Mouse (Mus musculus): ENCODE results near the gene Rapgef1. TPM values are rescaled to one million over a fixed set of nuclear protein-coding genes. Genes with fewer than 3 reads are reported as not detected.

Gene Rapgef1
- polyA plus RNA-seq, 1 experiment from 2014 or later: 13.4 TPM

DNA sequence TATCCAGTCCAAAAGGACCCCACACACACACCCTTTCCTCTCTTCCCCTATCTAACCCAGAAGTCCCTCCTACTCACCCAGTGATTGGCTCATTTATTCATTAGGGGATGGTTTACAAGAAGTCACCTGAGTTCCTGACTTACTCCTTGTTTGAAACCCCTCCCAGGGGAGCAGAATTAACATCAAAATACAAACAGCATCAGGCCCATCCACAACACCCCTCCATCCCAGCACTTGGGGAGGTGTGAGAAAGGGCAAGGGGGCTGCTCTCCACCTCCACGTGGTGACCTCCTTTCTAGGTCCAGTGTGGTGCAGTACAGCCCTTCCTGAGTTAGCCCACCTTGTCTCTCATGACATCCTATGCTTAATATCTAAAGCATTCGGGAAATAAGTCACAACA is 110.0 kb downstream of the Rapgef1 start:
- H3K4me1 ChIP-seq: no peaks in the 10 kb centered on the region
- 62% methylated on average over 2 of the region's 2 CpGs for WGBS
- no peak overlapping the region for H3K4me3 ChIP-seq
- no peak overlapping the region for H3K27ac ChIP-seq
- no peak for DNase-seq (ENCODE audit: low spot score)
- H3K9me3 ChIP-seq: no peaks in the 10 kb centered on the region
- no peaks in the 10 kb centered on the region for H3K27me3 ChIP-seq (ENCODE audit: insufficient read depth, poor library complexity, severe bottlenecking)
- H3K36me3 ChIP-seq: peaks cover 93% of the 10 kb centered on the region

DNA sequence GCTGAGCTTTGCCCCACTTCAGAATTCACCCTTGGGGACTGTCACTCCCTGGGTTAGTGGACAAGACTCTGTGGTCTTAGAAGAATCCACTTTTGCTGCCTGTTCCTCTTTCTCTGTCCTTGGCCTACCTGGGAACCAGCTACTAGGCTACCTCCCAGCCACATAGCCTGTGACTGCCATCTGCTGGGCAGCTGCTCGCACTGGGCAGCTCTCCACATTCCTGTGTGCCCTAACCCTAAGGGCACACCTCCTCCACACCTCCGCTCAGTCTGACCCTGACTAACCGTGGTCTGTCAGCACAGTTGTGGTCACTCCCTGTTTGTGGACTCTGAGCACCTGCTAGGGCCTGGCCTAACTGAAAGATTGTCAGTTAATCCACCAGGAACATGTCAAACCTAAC is 112.0 kb downstream of the Rapgef1 start:
- no peaks in the 10 kb centered on the region for H3K4me1 ChIP-seq
- H3K27me3 ChIP-seq (ENCODE audit: insufficient read depth, poor library complexity, severe bottlenecking): no peaks in the 10 kb centered on the region
- H3K27ac ChIP-seq: no peak overlapping the region
- peaks cover 93% of the 10 kb centered on the region for H3K36me3 ChIP-seq
- no peak for DNase-seq (ENCODE audit: low spot score)
- no peak overlapping the region for H3K4me3 ChIP-seq
- WGBS: 60% methylated on average over 3 of the region's 3 CpGs
- H3K9me3 ChIP-seq: no peaks in the 10 kb centered on the region

DNA sequence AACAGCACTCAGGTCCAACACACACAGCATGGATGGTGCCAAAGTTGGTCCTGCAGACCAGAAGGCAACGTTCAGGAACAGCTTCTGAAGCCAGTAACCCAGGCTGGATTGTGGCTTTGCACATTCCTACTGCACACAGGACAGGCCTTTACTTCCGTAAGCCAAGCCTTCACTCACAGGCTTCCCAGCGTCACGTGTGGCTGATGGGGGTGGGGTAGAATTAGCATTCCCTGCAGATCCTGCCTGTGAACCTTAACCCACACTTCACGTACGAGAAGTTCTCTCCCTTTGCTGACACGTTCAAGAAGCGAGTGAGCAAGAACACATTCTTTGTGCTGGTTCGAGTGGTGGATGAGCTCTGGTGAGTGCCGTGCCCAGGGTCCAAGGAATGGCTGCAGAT is 113.0 kb downstream of the Rapgef1 start:
- H3K27me3 ChIP-seq (ENCODE audit: insufficient read depth, poor library complexity, severe bottlenecking): no peaks in the 10 kb centered on the region
- H3K36me3 ChIP-seq: peaks cover 93% of the 10 kb centered on the region
- DNase-seq (ENCODE audit: low spot score): no peak
- 80% methylated on average over 10 of the region's 10 CpGs for WGBS
- peaks cover 9% of the 10 kb centered on the region for H3K4me1 ChIP-seq
- H3K4me3 ChIP-seq: no peak overlapping the region
- H3K27ac ChIP-seq: no peak overlapping the region
- no peaks in the 10 kb centered on the region for H3K9me3 ChIP-seq

GRCm38 (mm10) chr2:29733348-29733747 is 113.8 kb downstream of the Rapgef1 start:
- WGBS: 91% methylated on average over 5 of the region's 5 CpGs
- DNase-seq (ENCODE audit: low spot score): no peak
- Histone ChIP-seq H3K27me3 (ENCODE audit: insufficient read depth, poor library complexity, severe bottlenecking) (no peaks in the 10 kb centered on the region), H3K36me3 (peaks cover 93% of the 10 kb centered on the region), H3K27ac (no peak overlapping the region), H3K9me3 (no peaks in the 10 kb centered on the region), H3K4me3 (no peak overlapping the region), H3K4me1 (peaks cover 17% of the 10 kb centered on the region)

GRCm38 (mm10) chr2:29735708-29736107 is 116.2 kb downstream of the Rapgef1 start:
- Histone ChIP-seq H3K27ac (no peak overlapping the region), H3K4me3 (no peak overlapping the region), H3K4me1 (peaks cover 20% of the 10 kb centered on the region), H3K9me3 (no peaks in the 10 kb centered on the region), H3K27me3 (ENCODE audit: insufficient read depth, poor library complexity, severe bottlenecking) (no peaks in the 10 kb centered on the region), H3K36me3 (peaks cover 91% of the 10 kb centered on the region)
- WGBS: 92% methylated on average over 12 of the region's 12 CpGs
- no peak for DNase-seq (ENCODE audit: low spot score)

DNA sequence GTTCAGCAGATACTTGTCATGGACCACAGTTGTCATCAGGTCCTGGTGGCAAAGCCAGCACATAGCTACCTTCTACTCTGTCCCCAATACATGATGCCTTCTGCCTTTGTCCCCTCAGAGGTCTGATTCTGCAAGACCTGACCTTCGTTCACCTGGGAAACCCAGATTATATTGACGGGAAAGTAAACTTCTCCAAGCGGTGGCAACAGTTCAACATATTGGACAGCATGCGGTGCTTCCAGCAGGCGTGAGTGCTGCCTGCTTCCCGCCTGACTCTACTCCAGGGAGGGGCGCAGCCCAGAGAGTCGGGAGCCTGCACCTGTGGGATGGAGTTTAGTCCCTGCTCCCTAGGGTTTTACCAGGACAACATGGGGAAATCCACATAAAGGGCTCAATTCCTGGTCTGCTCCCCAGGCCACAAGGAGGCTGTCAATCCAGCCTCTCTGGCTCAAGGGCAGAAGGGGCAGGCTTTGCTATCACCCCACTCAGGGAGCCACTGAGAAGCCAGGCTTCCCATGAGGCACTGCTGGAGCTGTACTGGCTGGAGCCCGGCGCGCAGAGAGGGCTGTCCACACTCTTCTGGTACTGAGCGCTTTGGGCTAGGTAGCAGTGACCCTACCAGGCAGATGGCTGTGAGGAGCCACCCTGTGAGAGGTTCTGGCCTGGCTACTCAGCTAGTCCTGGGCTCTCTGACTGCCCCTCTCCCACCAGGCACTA is 117.8 kb downstream of the Rapgef1 start:
- H3K9me3 ChIP-seq: no peaks in the 10 kb centered on the region
- no peaks in the 10 kb centered on the region for H3K27me3 ChIP-seq (ENCODE audit: insufficient read depth, poor library complexity, severe bottlenecking)
- WGBS: 89% methylated on average over 12 of the region's 12 CpGs
- H3K4me3 ChIP-seq: no peak overlapping the region
- H3K36me3 ChIP-seq: peaks cover 79% of the 10 kb centered on the region
- peaks cover 21% of the 10 kb centered on the region for H3K4me1 ChIP-seq
- DNase-seq (ENCODE audit: low spot score): no peak
- H3K27ac ChIP-seq: no peak overlapping the region; the same call in 1 of the 2 replicates

DNA sequence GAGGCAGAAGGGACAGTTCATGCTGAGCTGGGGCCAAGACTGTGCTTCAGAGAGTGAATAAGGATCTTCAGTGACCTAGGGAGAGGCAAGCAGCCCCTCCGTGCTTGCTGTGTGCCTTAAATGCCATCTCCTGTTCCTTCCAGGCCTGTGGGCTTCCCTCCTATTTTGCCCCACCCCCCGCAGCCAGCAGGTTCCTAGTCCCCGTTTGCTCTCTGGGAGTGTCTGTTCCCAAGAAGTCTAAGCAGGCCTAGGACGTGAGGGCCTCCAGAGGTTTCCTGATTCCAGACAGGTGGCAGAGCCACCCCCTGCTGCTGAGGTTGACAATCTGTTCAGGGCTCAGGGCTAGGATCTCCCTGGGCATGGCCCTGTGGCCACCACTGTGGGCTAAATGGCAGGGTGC is 119.3 kb downstream of the Rapgef1 start:
- Histone ChIP-seq H3K36me3 (peaks cover 64% of the 10 kb centered on the region), H3K4me1 (peaks cover 25% of the 10 kb centered on the region), H3K9me3 (no peaks in the 10 kb centered on the region), H3K27me3 (ENCODE audit: insufficient read depth, poor library complexity, severe bottlenecking) (no peaks in the 10 kb centered on the region), H3K4me3 (no peak overlapping the region), H3K27ac (no peak overlapping the region)
- DNase-seq (ENCODE audit: low spot score): no peak
- WGBS: 54% methylated on average over 4 of the region's 4 CpGs

DNA sequence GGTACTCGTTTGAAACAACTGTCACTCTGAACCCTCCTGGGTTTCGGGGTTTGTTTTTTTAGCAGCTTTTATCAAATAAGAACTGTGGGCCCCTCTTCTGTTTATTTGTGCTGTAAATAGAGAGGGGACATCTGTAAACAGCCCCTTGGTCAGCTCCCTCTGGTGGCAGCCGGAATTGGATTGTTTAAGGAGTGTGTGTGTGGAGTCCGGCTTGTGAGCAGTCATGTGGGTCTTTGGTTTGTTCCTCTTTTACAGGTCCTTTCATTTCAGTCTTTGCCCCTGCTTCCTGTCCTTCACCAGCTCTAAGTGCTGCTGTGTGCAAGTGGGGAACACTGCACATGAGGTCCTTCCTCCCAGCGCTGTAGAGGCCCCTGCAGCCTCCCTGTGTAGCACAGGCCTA is 119.8 kb downstream of the Rapgef1 start:
- peaks cover 59% of the 10 kb centered on the region for H3K36me3 ChIP-seq
- 62% methylated on average over 5 of the region's 5 CpGs for WGBS

DNA sequence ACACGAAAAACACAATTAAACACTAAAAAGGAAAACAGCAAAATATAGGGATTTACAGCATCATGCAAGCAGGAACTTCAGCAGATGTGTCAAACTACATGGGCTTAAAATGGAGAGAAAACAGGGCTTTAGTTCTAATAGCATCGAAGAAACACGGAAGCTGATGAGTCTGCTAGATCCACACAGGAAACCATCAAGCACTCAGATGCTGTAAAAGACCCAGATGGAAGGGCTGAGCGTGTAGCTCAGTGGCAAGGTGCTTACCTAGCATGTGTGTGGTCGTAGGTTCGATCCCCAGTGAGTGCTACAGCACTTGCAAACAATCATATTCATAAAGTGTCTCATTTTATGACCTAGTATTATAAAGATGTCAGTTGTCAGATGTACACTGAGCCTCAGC is 121.7 kb downstream of the Rapgef1 start:
- Histone ChIP-seq H3K4me3 (no peak overlapping the region), H3K36me3 (peaks cover 40% of the 10 kb centered on the region), H3K4me1 (peaks cover 29% of the 10 kb centered on the region), H3K27me3 (ENCODE audit: insufficient read depth, poor library complexity, severe bottlenecking) (peaks cover 14% of the 10 kb centered on the region), H3K9me3 (no peaks in the 10 kb centered on the region), H3K27ac (no peak overlapping the region)
- no peak for DNase-seq (ENCODE audit: low spot score)
- WGBS: 86% methylated on average over 6 of the region's 6 CpGs

More for the DNA sequence above, 119.8 kb downstream of the Rapgef1 start:
- H3K4me1 ChIP-seq: peaks cover 27% of the 10 kb centered on the region
- no peaks in the 10 kb centered on the region for H3K27me3 ChIP-seq (ENCODE audit: insufficient read depth, poor library complexity, severe bottlenecking)
- no peak overlapping the region for H3K4me3 ChIP-seq
- DNase-seq (ENCODE audit: low spot score): no peak
- no peak overlapping the region for H3K27ac ChIP-seq
- H3K9me3 ChIP-seq: no peaks in the 10 kb centered on the region

GRCm38 (mm10) chr2:29744256-29744655 is 124.7 kb downstream of the Rapgef1 start:
- Histone ChIP-seq H3K36me3 (peaks cover 11% of the 10 kb centered on the region), H3K4me3 (no peak overlapping the region), H3K27ac (no peak overlapping the region), H3K4me1 (peaks cover 18% of the 10 kb centered on the region), H3K27me3 (ENCODE audit: insufficient read depth, poor library complexity, severe bottlenecking) (peaks cover 43% of the 10 kb centered on the region), H3K9me3 (no peaks in the 10 kb centered on the region)
- 86% methylated on average over 6 of the region's 6 CpGs for WGBS
- no peak for DNase-seq (ENCODE audit: low spot score)

DNA sequence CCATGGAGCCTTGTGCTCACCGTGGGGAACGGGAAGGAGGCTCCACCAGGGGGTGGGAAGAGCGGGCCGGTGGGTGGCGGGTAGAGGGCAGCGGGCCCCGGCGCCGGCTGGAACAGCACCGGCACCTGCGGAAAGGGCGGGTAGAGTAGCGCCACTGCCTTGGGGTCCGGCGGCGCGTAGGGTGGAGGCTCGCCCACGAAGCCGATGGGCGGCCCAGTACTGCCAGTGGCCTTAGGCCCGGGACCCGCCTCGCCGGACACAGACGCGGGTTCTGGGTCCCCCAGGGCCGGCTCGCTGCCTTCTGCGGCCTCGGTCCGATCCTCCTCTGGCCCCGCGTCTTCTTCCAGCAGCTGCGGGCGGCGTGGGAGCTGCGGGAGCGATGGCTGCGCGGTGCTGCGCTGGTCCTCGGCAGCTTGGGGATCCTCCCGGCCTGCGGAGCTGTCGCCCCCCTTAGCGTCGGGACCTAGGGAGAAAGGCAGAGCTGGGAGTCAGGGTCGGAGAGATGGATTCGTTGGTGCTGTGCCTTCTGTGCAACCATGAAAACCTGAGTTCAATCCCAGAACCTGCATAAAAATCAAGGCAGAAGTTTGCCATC is 127.8 kb downstream of the Rapgef1 start:
- peak overlapping the region; percentile 55 for H3K4me3 ChIP-seq
- peaks cover 73% of the 10 kb centered on the region for H3K27me3 ChIP-seq (ENCODE audit: insufficient read depth, poor library complexity, severe bottlenecking)
- H3K4me1 ChIP-seq: peaks cover 35% of the 10 kb centered on the region
- H3K36me3 ChIP-seq: no peaks in the 10 kb centered on the region
- H3K9me3 ChIP-seq: no peaks in the 10 kb centered on the region
- WGBS: 4% methylated on average over 50 of the region's 50 CpGs
- DNase-seq (ENCODE audit: low spot score): no peak
- H3K27ac ChIP-seq: peak overlapping the region; percentile 50

DNA sequence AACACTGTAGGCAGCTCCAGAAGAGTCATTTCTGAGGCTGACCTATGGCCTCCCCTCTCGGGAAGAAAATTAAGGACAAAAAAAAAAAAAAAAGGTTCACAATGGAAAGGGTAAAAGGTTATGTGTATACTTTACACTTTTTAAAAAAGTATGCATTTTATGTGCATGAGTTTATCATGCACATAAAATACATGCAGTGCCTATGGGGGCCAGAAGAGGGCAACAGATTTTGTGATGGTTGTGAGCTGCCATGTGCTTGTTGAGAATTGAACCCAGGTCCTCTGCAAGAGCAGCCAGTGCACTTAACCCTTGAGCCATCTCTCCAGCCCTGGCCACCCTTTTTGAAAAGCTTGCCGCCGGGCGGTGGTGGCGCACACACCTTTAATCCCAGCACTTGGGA is 128.3 kb downstream of the Rapgef1 start:
- Histone ChIP-seq H3K27me3 (ENCODE audit: insufficient read depth, poor library complexity, severe bottlenecking) (peaks cover 79% of the 10 kb centered on the region), H3K4me3 (no peak overlapping the region), H3K27ac (no peak overlapping the region), H3K4me1 (peaks cover 31% of the 10 kb centered on the region), H3K9me3 (no peaks in the 10 kb centered on the region), H3K36me3 (no peaks in the 10 kb centered on the region)
- DNase-seq (ENCODE audit: low spot score): no peak
- 49% methylated on average over 5 of the region's 5 CpGs for WGBS

DNA sequence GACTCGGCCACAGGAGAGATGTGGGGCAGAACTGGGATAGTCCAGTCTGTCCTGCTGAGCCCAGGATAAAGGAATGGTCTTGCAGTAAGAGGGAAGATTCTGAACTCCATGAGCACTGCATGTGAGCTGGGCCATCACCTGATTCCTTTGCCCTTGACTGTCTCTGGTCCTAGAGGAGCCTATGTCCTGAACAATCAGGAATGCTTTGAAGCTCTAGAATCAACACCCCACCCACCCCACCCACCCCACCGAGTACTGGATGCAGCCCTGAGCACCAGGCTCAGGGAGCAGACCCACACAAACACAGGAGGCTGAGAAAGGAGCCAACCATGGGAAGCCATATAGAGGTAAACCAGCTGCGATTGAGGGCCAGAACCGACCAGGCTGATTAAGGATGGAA is 129.0 kb downstream of the Rapgef1 start:
- DNase-seq (ENCODE audit: low spot score): no peak
- Histone ChIP-seq H3K27me3 (ENCODE audit: insufficient read depth, poor library complexity, severe bottlenecking) (peaks cover 85% of the 10 kb centered on the region), H3K4me1 (peaks cover 31% of the 10 kb centered on the region), H3K27ac (no peak overlapping the region), H3K9me3 (no peaks in the 10 kb centered on the region), H3K4me3 (no peak overlapping the region), H3K36me3 (no peaks in the 10 kb centered on the region)
- WGBS: 74% methylated on average over 4 of the region's 4 CpGs

All from heart, embryonic 10.5 days (tissue).